Mouse (Mus musculus): ENCODE data around the gene Frat1.

GRCm38 (mm10) chr19:41835407-41835806, 5.6 kb downstream of the Frat1 start:
- TF ChIP-seq CTCF (IDR thresholded peaks at IDR 0.05; ENCODE audit: extremely low read depth, insufficient read length, insufficient replicate concordance, low read depth, low read length) (no peak), POLR2A (IDR thresholded peaks at IDR 0.05; ENCODE audit: low read depth, low read length) (no peak)
